Mouse (Mus musculus) heart, embryonic 11.5 days (tissue): ENCODE measurements around the gene Clic4. TPM values are rescaled to one million over a fixed set of nuclear protein-coding genes. Genes with fewer than 3 reads are reported as not detected.

Experiments used
- ATAC-seq: fragments of 200-750 bp; cut with Nextera tagmentation; replicated peaks from 2 replicates; pipeline ENCODE4 v1.8.0; 2017; ENCODE audit warnings: moderate library complexity; ENCODE audit not compliant: insufficient number of reproducible peaks, low FRiP score, low TSS enrichment
- H3K27ac ChIP-seq: fragments of 300-500 bp; sonication (generic); 2 replicates; pipeline ENCODE4 v1.5.1; 2014; ENCODE audit warnings: mild to moderate bottlenecking, low read depth, low read length
- H3K27me3 ChIP-seq: fragments of 300-500 bp; sonication (generic); 2 replicates; pipeline ENCODE4 v1.6.1; 2014; ENCODE audit warnings: mild to moderate bottlenecking, low read length, mixed read lengths; ENCODE audit not compliant: control insufficient read depth, insufficient read depth
- H3K36me3 ChIP-seq: fragments of 300-500 bp; sonication (generic); 2 replicates; pipeline ENCODE4 v1.6.1; 2014; ENCODE audit warnings: mild to moderate bottlenecking, low read length, moderate library complexity, mixed read lengths; ENCODE audit not compliant: control insufficient read depth, insufficient read depth
- H3K4me1 ChIP-seq: fragments of 300-500 bp; sonication (generic); 2 replicates; pipeline ENCODE4 v1.6.1; 2014; ENCODE audit warnings: low read length; ENCODE audit not compliant: control insufficient read depth, insufficient read depth
- H3K4me2 ChIP-seq: fragments of 300-500 bp; sonication (generic); 2 replicates; pipeline ENCODE4 v1.6.1; 2014; ENCODE audit warnings: mild to moderate bottlenecking, moderate library complexity
- H3K4me3 ChIP-seq: fragments of 300-500 bp; sonication (generic); 2 replicates; pipeline ENCODE4 v1.5.1; 2014; ENCODE audit warnings: low read depth, low read length
- H3K9ac ChIP-seq: fragments of 300-500 bp; sonication (generic); 2 replicates; pipeline ENCODE4 v1.6.1; 2014; ENCODE audit warnings: mild to moderate bottlenecking, low read depth, low read length, moderate library complexity
- H3K9me3 ChIP-seq: fragments of 300-500 bp; sonication (generic); replicated peaks from 2 replicates; pipeline ENCODE4 v1.6.1; 2016; ENCODE audit warnings: low read length; ENCODE audit not compliant: control insufficient read depth
- WGBS: fragments of 180-500 bp; shearing (Covaris S2); extraction: QIAGEN DNeasy Blood & Tissue Kit; methylation state at CpG from one replicate; pipeline ENCODE4 v1.1.7; 2014; ENCODE audit not compliant: insufficient replicate concordance; 5-methylcytosine and 5-hydroxymethylcytosine counted together
- polyA plus RNA-seq: library from polyadenylated mRNA; unstranded; fragments of >200 nt; fragmentation: Nextera tagmentation; extraction: Ambion mirVana; gene quantifications from 2 replicates; pipeline ENCODE4 v1.2.1, GENCODE M21; 2014

Clic4 gene
- polyA plus RNA-seq, 1 experiment from 2014 or later, result 156 TPM

DNA sequence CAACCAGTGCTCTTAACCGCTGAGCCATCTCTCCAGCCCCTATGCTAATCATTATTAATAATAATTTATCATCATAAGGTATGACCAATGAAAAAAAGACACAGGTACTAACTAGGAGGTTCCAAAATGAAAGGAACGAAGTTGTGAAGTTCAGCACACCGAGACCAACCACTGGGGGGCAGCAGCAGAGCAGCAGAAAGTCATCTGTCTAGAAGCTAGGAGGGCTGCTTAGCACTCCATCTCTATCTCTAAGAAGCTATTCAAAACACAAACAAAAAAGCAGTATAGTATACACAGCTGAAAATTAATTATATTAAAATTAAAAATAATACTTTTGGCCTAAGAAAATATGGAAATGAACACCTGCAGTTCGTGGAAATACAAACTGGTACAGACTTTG lies 53.0 kb downstream of the Clic4 start:
- Histone ChIP-seq H3K9ac (no peak overlapping the region), H3K36me3 (peaks cover 39% of the 10 kb centered on the region), H3K27me3 (no peaks in the 10 kb centered on the region), H3K4me1 (peaks cover 14% of the 10 kb centered on the region), H3K4me3 (no peak overlapping the region), H3K4me2 (no peak overlapping the region), H3K27ac (no peak overlapping the region), H3K9me3 (no peaks in the 10 kb centered on the region)
- WGBS, result 56% methylated on average over 4 of the region's 4 CpGs
- no peak for ATAC-seq

DNA sequence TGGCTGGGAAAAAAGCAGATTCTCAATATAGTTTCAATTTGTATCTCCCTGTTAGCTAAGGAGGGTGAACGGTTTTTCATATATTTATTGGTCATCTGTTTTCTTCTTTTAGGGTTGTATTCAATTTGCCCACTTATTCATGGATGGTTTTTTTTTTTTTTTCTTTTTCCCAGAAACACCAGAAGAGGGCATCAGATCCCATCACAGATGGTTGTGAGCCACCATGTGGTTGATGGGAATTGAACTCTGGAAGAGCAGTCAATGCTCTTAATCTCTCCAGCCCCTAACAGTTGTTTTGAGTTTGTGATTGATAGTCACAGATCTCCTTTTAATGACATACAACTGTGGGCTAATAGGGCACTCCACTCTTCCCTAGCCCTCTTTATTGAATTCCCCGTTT lies 62.8 kb downstream of the Clic4 start:
- H3K27ac ChIP-seq, result no peak overlapping the region
- 73% methylated on average over 2 of the region's 2 CpGs for WGBS

DNA sequence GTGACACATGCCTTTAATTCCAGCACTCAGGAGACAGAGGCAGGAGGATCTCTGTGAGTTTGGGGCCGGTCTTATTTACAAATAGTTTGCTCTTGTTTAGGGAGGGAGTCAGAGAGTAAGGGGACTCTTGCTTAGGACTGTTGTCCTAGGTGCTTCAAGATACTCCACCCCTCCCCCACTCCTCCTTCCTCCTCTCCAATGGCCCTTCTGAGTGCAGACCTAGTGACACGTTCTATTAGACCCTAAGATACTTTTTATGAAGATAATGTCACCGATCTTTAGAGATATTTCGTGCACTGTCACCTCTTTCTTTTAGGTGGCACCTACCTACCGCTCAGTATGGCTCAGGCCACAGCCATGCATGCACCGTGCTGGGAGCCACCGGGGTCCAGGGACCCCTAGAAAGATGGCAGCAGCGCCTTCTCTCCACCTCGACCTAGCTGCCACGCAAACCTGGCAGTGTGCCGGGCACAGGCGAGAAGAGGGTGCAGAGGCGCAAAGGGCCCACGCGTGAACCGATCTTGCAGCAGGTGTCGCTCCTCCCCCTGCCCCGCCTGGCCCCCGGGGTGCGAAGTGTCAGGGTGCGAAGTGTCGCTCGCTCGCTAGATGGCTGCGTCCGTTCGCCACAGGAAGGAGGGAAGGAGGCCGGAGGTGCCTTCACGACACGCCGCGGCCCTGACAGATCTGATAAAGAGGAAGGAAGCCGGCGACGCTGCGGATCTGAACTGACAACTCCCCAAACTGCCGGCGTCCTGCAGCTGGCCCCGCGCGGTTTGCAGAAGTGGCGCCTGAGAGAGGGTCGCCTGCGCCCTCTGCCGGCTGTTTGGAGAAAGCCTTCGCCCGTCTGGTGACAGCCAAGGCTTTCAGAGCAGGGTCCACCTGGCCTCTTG lies 66.7 kb downstream of the Clic4 start:
- Histone ChIP-seq H3K27ac (no peak overlapping the region), H3K9ac (peak overlapping the region; percentile 34; the same call in 1 of the 2 replicates), H3K4me1 (peaks cover 8% of the 10 kb centered on the region; the same call in 1 of the 2 replicates), H3K4me3 (peak overlapping the region; percentile 32), H3K27me3 (peaks cover 26% of the 10 kb centered on the region), H3K4me2 (peak overlapping the region; percentile 67), H3K36me3 (peaks cover 6% of the 10 kb centered on the region), H3K9me3 (peaks cover 2% of the 10 kb centered on the region; the same call in 1 of the 2 replicates)
- ATAC-seq, result no peak
- 2% methylated on average over 40 of the region's 47 CpGs for WGBS

More for the DNA sequence above, 62.8 kb downstream of the Clic4 start:
- H3K36me3 ChIP-seq, result peaks cover 18% of the 10 kb centered on the region
- ATAC-seq, result no peak
- H3K9me3 ChIP-seq, result peaks cover 2% of the 10 kb centered on the region; the same call in 1 of the 2 replicates
- H3K4me3 ChIP-seq, result no peak overlapping the region
- H3K4me2 ChIP-seq, result no peak overlapping the region
- peaks cover 15% of the 10 kb centered on the region for H3K27me3 ChIP-seq
- no peaks in the 10 kb centered on the region for H3K4me1 ChIP-seq
- H3K9ac ChIP-seq, result no peak overlapping the region

DNA sequence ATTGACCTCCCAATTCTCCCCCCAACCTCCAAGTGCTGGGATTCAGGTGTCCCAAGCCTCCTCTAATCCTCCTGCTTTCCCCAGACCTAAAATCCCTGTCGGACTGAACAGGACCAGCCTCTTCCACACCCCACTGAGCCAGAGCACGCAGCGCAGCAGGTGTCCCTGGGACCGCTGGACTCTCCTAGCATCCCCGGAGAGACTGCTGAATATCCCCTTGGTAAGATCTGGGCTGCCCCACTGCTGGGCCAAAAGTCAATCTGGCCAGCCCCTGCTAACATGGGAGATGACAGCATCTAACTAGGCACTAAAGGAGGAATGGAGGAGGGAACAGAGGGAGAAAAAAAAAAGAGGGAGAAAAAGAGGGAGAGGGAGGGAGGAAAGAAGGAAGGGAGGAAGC lies 67.4 kb downstream of the Clic4 start:
- peaks cover under 1% of the 10 kb centered on the region for H3K36me3 ChIP-seq
- 14% methylated on average over 5 of the region's 5 CpGs for WGBS
- H3K27ac ChIP-seq, result no peak overlapping the region
- no peak overlapping the region for H3K4me2 ChIP-seq
- H3K4me1 ChIP-seq, result peaks cover 8% of the 10 kb centered on the region; the same call in 1 of the 2 replicates
- H3K9me3 ChIP-seq, result no peaks in the 10 kb centered on the region; the same call in 1 of the 2 replicates
- no peak for ATAC-seq
- H3K27me3 ChIP-seq, result peaks cover 26% of the 10 kb centered on the region
- no peak overlapping the region for H3K9ac ChIP-seq
- no peak overlapping the region for H3K4me3 ChIP-seq

DNA sequence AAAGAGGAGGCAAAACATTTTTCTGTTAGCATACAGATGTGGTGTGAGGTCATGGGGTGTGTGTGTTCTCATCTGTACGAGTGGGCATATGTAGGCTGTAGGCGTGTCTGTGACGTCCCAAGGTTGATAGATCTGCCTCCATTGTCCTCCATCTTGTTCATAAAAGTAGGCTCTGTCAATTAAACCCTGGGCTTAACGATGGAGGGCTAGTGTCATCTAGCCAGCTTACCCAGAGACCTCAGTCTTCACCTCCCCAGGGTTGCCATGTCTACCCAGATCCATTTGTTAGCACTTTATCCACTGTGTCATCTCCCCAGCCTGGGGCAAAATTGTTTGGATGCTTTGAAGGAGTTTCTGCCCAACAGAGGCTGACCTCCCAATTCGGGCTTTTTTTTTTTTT lies 67.9 kb downstream of the Clic4 start:
- Histone ChIP-seq H3K4me2 (no peak overlapping the region), H3K27ac (no peak overlapping the region), H3K4me1 (peaks cover 8% of the 10 kb centered on the region; the same call in 1 of the 2 replicates), H3K27me3 (peaks cover 26% of the 10 kb centered on the region), H3K36me3 (no peaks in the 10 kb centered on the region), H3K4me3 (no peak overlapping the region), H3K9ac (no peak overlapping the region), H3K9me3 (no peaks in the 10 kb centered on the region; the same call in 1 of the 2 replicates)
- 53% methylated on average over 5 of the region's 5 CpGs for WGBS
- no peak for ATAC-seq

DNA sequence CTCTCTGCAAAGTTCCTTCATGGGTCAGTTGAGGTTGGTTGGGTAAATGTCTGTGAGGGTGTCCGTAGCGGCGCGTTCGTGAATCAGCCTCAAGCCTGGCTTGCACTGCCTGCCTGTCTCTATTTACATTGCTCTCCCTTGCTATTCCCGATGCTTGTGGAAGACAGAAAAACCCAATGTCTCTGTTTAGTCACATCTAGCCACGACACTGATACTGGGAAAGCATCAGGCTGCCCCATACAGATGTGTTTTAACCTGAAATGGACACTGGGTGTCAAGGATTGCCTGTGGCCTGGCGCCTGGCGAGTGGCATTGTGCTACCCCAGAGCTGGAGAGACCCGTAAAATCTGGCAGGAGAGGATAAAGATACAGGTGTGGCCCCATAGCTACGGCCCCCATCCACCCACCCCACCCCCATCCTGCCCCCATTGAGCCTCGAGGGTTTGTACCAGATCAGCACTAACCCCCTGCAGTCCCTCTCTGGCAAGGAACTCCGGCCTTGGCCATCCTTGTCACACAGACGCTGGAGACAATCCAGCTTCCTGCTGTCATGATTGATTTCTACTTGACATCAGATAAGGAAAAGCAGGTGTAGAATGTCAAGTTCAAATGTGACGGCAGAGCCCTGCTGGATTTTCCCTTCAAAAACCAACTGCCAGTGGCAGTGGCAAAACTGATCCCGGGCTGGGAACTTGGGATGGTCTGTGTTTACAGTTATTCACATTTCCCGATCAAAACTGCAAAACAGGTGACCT lies 68.6 kb downstream of the Clic4 start:
- H3K9ac ChIP-seq, result 0 out of 2 replicates have a peak overlapping the region, but pooled peaks have one; percentile 5
- no peaks in the 10 kb centered on the region; the same call in 1 of the 2 replicates for H3K9me3 ChIP-seq
- H3K4me1 ChIP-seq, result peaks cover 8% of the 10 kb centered on the region; the same call in 1 of the 2 replicates
- no peak for ATAC-seq
- peak overlapping the region; percentile 76 for H3K4me2 ChIP-seq
- peaks cover 26% of the 10 kb centered on the region for H3K27me3 ChIP-seq
- no peak overlapping the region for H3K27ac ChIP-seq
- peak overlapping the region; percentile 37 for H3K4me3 ChIP-seq
- no peaks in the 10 kb centered on the region for H3K36me3 ChIP-seq
- WGBS, result 14% methylated on average over 17 of the region's 17 CpGs

DNA sequence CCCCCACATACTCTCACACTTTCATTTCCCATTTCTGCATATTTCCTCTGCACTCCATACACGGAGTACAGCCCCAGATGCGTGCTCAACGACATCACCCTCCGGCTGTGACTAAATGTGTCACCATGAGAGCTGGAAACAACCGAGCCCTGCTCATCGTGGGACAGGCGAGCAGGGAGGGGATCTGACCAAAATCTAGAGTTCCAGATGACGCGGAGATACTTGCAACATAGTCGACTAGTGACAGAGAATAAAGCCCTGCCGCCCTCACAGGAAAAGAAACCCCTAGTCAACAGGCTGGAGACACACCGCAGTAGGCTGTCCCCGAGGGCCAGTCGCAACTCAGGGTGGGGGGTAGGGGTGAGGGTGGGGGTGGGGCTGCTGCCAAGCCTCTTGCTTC lies 69.3 kb downstream of the Clic4 start:
- Histone ChIP-seq H3K27ac (no peak overlapping the region), H3K9me3 (no peaks in the 10 kb centered on the region; the same call in 1 of the 2 replicates), H3K27me3 (peaks cover 26% of the 10 kb centered on the region), H3K4me3 (peak overlapping the region; percentile 37), H3K9ac (0 out of 2 replicates have a peak overlapping the region, but pooled peaks have one; percentile 49), H3K36me3 (no peaks in the 10 kb centered on the region), H3K4me2 (peak overlapping the region; percentile 76), H3K4me1 (peaks cover 8% of the 10 kb centered on the region; the same call in 1 of the 2 replicates)
- no peak for ATAC-seq
- WGBS, result 7% methylated on average over 14 of the region's 14 CpGs

DNA sequence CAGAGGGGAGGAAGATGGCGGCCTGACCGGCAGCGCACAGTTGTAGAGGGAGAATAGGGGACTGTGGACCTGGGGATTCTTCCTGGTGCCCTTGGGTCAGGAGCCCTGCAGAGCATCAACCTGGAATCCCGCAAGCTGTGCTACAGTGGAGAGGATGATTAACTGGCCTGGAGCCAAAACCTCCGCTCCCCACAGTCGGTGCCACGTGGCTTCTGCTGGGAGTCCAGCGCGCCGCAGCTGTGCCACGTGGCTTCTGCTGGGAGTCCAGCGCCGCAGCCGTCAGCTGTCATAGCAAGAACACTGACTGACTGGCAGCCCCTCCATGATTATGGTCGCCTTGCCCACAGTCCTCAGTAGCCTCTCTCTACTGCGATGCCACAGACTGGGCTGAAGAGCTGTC lies 70.8 kb downstream of the Clic4 start:
- no peak for ATAC-seq
- 81% methylated on average over 16 of the region's 16 CpGs for WGBS
- H3K4me2 ChIP-seq, result no peak overlapping the region
- H3K9me3 ChIP-seq, result no peaks in the 10 kb centered on the region; the same call in 1 of the 2 replicates
- H3K4me1 ChIP-seq, result peaks cover 8% of the 10 kb centered on the region; the same call in 1 of the 2 replicates
- H3K4me3 ChIP-seq, result no peak overlapping the region
- H3K9ac ChIP-seq, result no peak overlapping the region
- peaks cover 23% of the 10 kb centered on the region for H3K27me3 ChIP-seq
- no peaks in the 10 kb centered on the region for H3K36me3 ChIP-seq
- no peak overlapping the region for H3K27ac ChIP-seq
